Mouse (Mus musculus): ENCODE measurements around the gene Gm45234.

- no peak for TF ChIP-seq CTCF (IDR thresholded peaks at IDR 0.05; ENCODE audit: control insufficient read depth, insufficient read depth, low read length)
- no peak for TF ChIP-seq POLR2A (IDR thresholded peaks at IDR 0.05; ENCODE audit: borderline replicate concordance, control insufficient read depth, low read depth, low read length)
Measured at GRCm38 (mm10) chr6:124770511-124770910, 14.7 kb upstream of the Gm45234 start.

Measured in bone marrow, adult 2 months (tissue).